Comparison of ENCODE assay signal across 7 mouse cellular contexts in the genomic region with DNA sequence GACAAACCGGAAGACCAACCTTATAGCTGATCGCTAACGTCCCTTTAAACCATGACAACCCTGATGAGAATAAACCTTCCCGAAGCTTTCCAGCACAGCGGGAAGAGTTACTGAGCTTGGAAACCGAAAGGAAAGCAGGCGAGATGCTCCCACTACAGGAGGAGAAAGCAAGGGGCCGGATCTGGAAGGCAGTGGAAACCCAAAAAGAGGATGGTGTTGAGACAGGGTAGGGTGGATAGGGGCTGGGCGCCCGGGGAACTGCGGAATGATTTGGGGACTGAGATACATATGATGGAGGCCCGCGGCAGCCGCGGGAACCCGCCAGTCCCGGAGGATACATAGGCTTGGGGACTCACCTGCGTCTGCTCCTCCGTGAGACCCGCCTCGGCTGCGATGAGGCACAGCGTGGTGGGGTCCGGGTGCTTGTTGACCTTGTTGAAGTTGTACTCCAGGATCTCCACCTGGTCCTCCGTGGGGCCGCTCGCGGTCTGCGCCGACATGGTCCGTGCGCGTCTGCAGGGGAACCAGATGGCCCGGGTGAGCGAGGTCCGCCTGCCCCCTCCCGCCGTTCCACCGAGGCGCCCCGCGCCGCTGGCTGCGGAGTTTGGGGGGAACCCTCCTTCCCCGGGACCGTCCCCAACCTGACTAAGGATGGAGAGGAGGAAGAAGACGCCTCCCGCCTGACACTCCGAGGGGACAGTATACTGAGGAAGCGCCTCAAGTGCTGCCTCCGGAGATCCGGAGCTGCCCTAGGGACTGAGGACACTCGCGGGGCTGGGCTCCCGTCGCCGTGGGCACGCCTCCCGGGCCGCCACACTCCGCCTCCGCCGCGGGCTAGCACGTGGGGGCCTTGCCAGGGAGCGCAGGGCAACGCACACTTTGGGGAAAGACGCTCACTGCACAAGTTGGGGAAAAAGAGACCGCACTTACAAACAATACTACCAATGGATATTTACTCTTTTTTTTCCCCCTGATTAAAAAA. TPM values are rescaled to one million over a fixed set of nuclear protein-coding genes. Genes with fewer than 3 reads are reported as not detected.
DNase-seq lines count a peak whose midpoint lies in the region; ATAC-seq and TF ChIP-seq lines count a peak whose summit lies in the region.

No protein-coding gene starts in this region.

- ATAC-seq in embryonic facial prominence, embryonic 12.5 days (ENCODE audit: insufficient number of reproducible peaks, insufficient read depth, low FRiP score, low TSS enrichment): peak; percentile 60
- peak; percentile 86 for ATAC-seq in midbrain, embryonic 16.5 days

- H3K27me3 ChIP-seq in embryonic facial prominence, embryonic 12.5 days: peaks cover 23% of the 10 kb centered on the region; the same call in 1 of the 2 replicates
- no peaks in the 10 kb centered on the region for H3K27me3 ChIP-seq in kidney, adult 2 months (replicated peaks; ENCODE audit: control insufficient read depth, insufficient read depth, low read length)
- peaks cover 18% of the 10 kb centered on the region for H3K27me3 ChIP-seq in midbrain, embryonic 16.5 days (ENCODE audit: control insufficient read depth, insufficient read depth, low read depth, low read length)

- no peaks in the 10 kb centered on the region for H3K9me3 ChIP-seq in embryonic facial prominence, embryonic 12.5 days
- H3K9me3 ChIP-seq in midbrain, embryonic 16.5 days (replicated peaks; ENCODE audit: control insufficient read depth, low read length, poor library complexity, severe bottlenecking): no peaks in the 10 kb centered on the region

- WGBS in embryonic facial prominence, embryonic 12.5 days: under 1% methylated on average over 68 of the region's 69 CpGs
- WGBS in kidney, adult 2 months: under 1% methylated on average over 69 of the region's 69 CpGs
- under 1% methylated on average over 68 of the region's 69 CpGs for WGBS in midbrain, embryonic 16.5 days

- H3K9ac ChIP-seq in embryonic facial prominence, embryonic 12.5 days: peak overlapping the region; percentile 56
- peak overlapping the region; percentile 66 for H3K9ac ChIP-seq in midbrain, embryonic 16.5 days (ENCODE audit: low read depth, low read length)

- no peak overlapping the region for H3K27ac ChIP-seq in embryonic facial prominence, embryonic 12.5 days
- H3K27ac ChIP-seq in kidney, adult 2 months (ENCODE audit: insufficient read depth, low read depth, low read length): no peak overlapping the region
- no peak overlapping the region for H3K27ac ChIP-seq in midbrain, embryonic 16.5 days (ENCODE audit: low read length)

- no peaks in the 10 kb centered on the region for H3K4me1 ChIP-seq in embryonic facial prominence, embryonic 12.5 days
- no peaks in the 10 kb centered on the region for H3K4me1 ChIP-seq in kidney, adult 2 months (ENCODE audit: control insufficient read depth, insufficient read depth, low read length)
- H3K4me1 ChIP-seq in midbrain, embryonic 16.5 days (ENCODE audit: control insufficient read depth, insufficient read depth, low read length): peaks cover 9% of the 10 kb centered on the region; the same call in 1 of the 2 replicates

- no peak for TF ChIP-seq POLR2A in kidney, adult 2 months (IDR thresholded peaks at IDR 0.05; ENCODE audit: low read depth, low read length)

- H3K4me3 ChIP-seq in embryonic facial prominence, embryonic 12.5 days: peak overlapping the region; percentile 58
- H3K4me3 ChIP-seq in kidney, adult 2 months (ENCODE audit: insufficient read depth, low read depth, low read length): peak overlapping the region; percentile 62
- peak overlapping the region; percentile 65 for H3K4me3 ChIP-seq in midbrain, embryonic 16.5 days (ENCODE audit: low read depth, low read length)

- H3K4me2 ChIP-seq in embryonic facial prominence, embryonic 12.5 days (replicated peaks): peak overlapping the region; percentile 99
- peak overlapping the region; percentile 100 for H3K4me2 ChIP-seq in midbrain, embryonic 16.5 days (ENCODE audit: low read length)

- TF ChIP-seq CTCF in kidney, adult 2 months (conservative IDR thresholded peaks at IDR 0.05; ENCODE audit: insufficient read depth, insufficient read length, low read depth, low read length): no peak

- peak; percentile 23 to 44 for DNase-seq in adrenal gland, postnatal 4 days (ENCODE audit: low spot score in 2 of 2)
- peak; percentile 78 for DNase-seq in heart, adult 8-10 months (ENCODE audit: low spot score)
- peak; percentile 82 for DNase-seq in kidney, adult 2 months
- peak; percentile 58 for DNase-seq in liver
- DNase-seq in spleen, postnatal 10 days (ENCODE audit: low spot score in 2 of 2): peak; percentile 45 to 66

- no peaks in the 10 kb centered on the region for H3K36me3 ChIP-seq in embryonic facial prominence, embryonic 12.5 days
- no peaks in the 10 kb centered on the region for H3K36me3 ChIP-seq in kidney, adult 2 months (ENCODE audit: control insufficient read depth, insufficient read depth, low read length)
- H3K36me3 ChIP-seq in midbrain, embryonic 16.5 days (ENCODE audit: control insufficient read depth, insufficient read depth, low read length): no peaks in the 10 kb centered on the region

RNA-seq across cellular contexts. Expression of gene Hopx, which starts 20.1 kb away (rescaled TPM):
- total RNA-seq in adrenal gland, postnatal 4 days (2021): 1 to 10 TPM; 4.8 to 7.2 TPM
- 0.26 and 0.27 TPM in 2 replicates for polyA plus RNA-seq in embryonic facial prominence, embryonic 12.5 days (2016; fragmentation: Nextera tagmentation; extraction: Ambion mirVana)
- 100 to 1,000 TPM; 354 to 475 (median 429) TPM for total RNA-seq in heart, adult 8-10 months (2022)
- polyA plus RNA-seq in kidney, adult 2 months (2012; rRNA removed): 14.2 and 18.4 TPM in 2 replicates
- 0.78 and 0.88 TPM in 2 replicates for polyA plus RNA-seq in midbrain, embryonic 16.5 days (2015; fragmentation: Nextera tagmentation; extraction: Ambion mirVana)
